Mouse (Mus musculus) stomach, embryonic 14.5 days (tissue): ENCODE results near the gene Gm37240. TPM values are rescaled to one million over a fixed set of nuclear protein-coding genes. Genes with fewer than 3 reads are reported as not detected.
A peak's percentile ranks its signal among the peaks of the same experiment; 100 is the strongest.

ENCODE experiments used
- ATAC-seq: fragments of 200-750 bp; cut with Nextera tagmentation; 2 replicates; pipeline ENCODE4 v1.8.0; 2017; ENCODE audit warnings: low read depth, moderate TSS enrichment; ENCODE audit not compliant: insufficient number of reproducible peaks, insufficient read depth, low FRiP score
- H3K27ac ChIP-seq: fragments of 300-500 bp; sonication (generic); 2 replicates; pipeline ENCODE4 v1.5.1; 2014; ENCODE audit warnings: mild to moderate bottlenecking, low read length, moderate library complexity, mixed read lengths
- H3K27me3 ChIP-seq: fragments of 300-500 bp; sonication (generic); 2 replicates; pipeline ENCODE4 v1.6.1; 2014; ENCODE audit warnings: low read length, control low read depth, mixed read lengths; ENCODE audit not compliant: control insufficient read depth, insufficient read depth
- H3K36me3 ChIP-seq: fragments of 300-500 bp; sonication (generic); 2 replicates; pipeline ENCODE4 v1.6.1; 2014; ENCODE audit warnings: mild to moderate bottlenecking, control low read depth, low read length, moderate library complexity, mixed read lengths; ENCODE audit not compliant: control insufficient read depth, insufficient read depth
- H3K4me1 ChIP-seq: fragments of 300-500 bp; sonication (generic); 2 replicates; pipeline ENCODE4 v1.6.1; 2014; ENCODE audit warnings: low read length, control low read depth, mixed read lengths; ENCODE audit not compliant: control insufficient read depth, insufficient read depth
- H3K4me2 ChIP-seq: fragments of 300-500 bp; sonication (generic); replicated peaks from 2 replicates; pipeline ENCODE4 v1.6.1; 2014; ENCODE audit warnings: low read depth, low read length, control low read depth
- H3K4me3 ChIP-seq: fragments of 300-500 bp; sonication (generic); 2 replicates; pipeline ENCODE4 v1.5.1; 2014; ENCODE audit warnings: low read depth, low read length, control low read depth
- H3K9ac ChIP-seq: fragments of 300-500 bp; sonication (generic); replicated peaks from 2 replicates; pipeline ENCODE4 v1.6.1; 2014; ENCODE audit warnings: low read depth, mild to moderate bottlenecking, control low read depth, low read length, moderate library complexity, mixed read lengths
- H3K9me3 ChIP-seq: fragments of 300-500 bp; sonication (generic); 2 replicates; pipeline ENCODE4 v1.6.1; 2016; ENCODE audit warnings: low read depth, low read length, control low read depth; ENCODE audit not compliant: control insufficient read depth
- WGBS: fragments of 180-500 bp; shearing (Covaris S2); extraction: QIAGEN DNeasy Blood & Tissue Kit; methylation state at CpG from one replicate; pipeline ENCODE4 v1.1.7; 2014; 5-methylcytosine and 5-hydroxymethylcytosine counted together
- polyA plus RNA-seq: library from polyadenylated mRNA; unstranded; fragments of >200 nt; fragmentation: Nextera tagmentation; extraction: Ambion mirVana; gene quantifications from 2 replicates; pipeline ENCODE4 v1.2.1, GENCODE M21; 2014

The Gm37240 gene
- polyA plus RNA-seq, 1 experiment from 2014 or later: 9.6 TPM

DNA sequence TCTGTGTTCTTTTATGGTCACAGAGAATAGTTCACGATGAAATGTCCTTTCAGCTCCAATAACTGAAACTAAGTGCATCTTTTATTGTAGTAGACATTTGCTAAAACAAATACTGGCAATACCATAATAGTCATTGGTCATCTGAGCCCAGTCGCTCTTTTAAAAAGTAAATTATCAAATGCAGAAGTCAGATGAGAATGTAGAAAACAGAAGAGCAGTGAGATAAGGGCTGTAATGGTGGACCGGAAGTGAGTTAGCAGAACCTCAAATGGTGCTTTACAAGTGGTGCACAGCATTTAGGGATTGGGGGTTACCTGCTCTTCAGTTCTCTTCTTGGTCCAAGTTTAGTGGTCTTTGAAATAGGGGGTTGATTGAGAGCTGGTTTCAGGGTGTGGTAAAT, 942.4 kb downstream of the Gm37240 start:
- Histone ChIP-seq H3K27ac (no peak overlapping the region), H3K9ac (no peak overlapping the region), H3K36me3 (no peaks in the 10 kb centered on the region), H3K27me3 (no peaks in the 10 kb centered on the region), H3K4me3 (no peak overlapping the region), H3K4me1 (no peaks in the 10 kb centered on the region), H3K4me2 (no peak overlapping the region), H3K9me3 (no peaks in the 10 kb centered on the region)
- no peak for ATAC-seq
- 91% methylated on average over 3 of the region's 3 CpGs for WGBS

DNA sequence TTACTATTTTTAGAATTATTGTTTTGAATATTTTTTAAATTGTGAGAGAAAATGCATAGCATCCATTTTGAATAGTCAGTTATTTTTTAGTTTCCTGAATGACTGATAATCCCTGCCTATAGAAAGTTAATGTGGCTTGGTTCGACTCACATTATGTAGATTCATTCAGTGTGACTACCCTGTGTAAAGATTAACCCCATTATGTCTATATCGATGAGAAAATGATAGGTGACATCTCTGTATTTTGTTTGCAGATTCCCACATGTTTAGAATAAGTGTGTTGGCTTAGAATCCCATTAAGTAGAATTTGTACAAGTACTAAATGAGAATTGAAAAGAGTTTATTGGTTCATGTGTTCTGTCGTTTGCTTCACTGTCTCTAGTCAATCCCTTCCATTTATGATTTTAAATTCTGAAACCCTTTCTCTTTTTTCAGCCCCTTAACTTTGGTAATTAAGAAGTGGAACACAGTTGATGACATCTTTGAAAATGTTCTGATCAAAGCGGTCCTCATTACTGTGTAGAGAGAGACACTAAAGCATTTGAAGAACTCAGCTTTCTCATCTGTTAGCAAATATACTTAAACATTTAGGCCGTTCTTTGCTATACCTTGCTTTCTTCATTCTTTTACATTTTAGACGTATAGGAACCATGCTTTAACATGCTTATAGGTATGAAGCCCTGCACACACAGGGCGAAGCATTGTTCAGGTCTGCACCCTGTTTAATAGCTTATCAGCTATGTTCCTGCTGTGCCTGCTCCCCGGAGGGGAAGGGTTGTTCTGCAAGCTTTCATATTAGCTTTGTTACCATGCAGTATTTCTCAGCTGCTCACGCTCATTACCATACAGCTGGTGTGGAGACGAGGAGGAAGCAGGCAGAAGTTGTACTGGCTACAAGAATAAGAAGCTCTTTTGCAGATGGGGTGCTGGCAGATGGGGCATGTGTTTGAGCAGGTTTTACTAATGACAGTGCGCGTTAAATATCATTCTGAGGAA, 949.7 kb downstream of the Gm37240 start:
- Histone ChIP-seq H3K4me3 (no peak overlapping the region), H3K4me2 (no peak overlapping the region), H3K9me3 (no peaks in the 10 kb centered on the region), H3K36me3 (no peaks in the 10 kb centered on the region), H3K27ac (no peak overlapping the region), H3K27me3 (no peaks in the 10 kb centered on the region), H3K9ac (no peak overlapping the region), H3K4me1 (no peaks in the 10 kb centered on the region)
- peak; percentile 61; the same call in 1 of the 2 replicates for ATAC-seq
- WGBS: 77% methylated on average over 12 of the region's 12 CpGs

DNA sequence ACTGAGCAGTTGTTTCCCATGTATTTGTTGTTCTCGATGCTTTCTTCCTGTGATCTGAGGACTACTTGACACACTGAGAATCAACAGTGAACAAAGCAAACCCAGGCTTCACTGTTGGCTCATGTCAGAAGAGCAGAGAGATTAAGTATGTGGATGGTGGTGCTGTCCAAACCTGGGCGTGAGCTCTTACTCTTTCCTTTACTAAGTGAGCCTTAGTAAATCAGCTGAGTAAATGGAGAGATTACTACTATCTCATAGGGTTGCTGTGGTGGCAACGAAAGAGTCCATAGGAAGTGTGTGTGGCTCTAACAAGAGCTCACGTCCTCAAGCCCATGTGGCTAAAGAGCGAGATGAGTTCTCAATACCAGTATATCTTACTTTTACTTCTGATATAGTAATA, 950.4 kb downstream of the Gm37240 start:
- WGBS: 76% methylated on average over 5 of the region's 5 CpGs
- no peaks in the 10 kb centered on the region for H3K4me1 ChIP-seq
- H3K27ac ChIP-seq: no peak overlapping the region
- no peak for ATAC-seq
- H3K27me3 ChIP-seq: no peaks in the 10 kb centered on the region
- no peak overlapping the region for H3K4me3 ChIP-seq
- no peak overlapping the region for H3K4me2 ChIP-seq
- no peak overlapping the region for H3K9ac ChIP-seq
- no peaks in the 10 kb centered on the region for H3K9me3 ChIP-seq
- no peaks in the 10 kb centered on the region for H3K36me3 ChIP-seq

DNA sequence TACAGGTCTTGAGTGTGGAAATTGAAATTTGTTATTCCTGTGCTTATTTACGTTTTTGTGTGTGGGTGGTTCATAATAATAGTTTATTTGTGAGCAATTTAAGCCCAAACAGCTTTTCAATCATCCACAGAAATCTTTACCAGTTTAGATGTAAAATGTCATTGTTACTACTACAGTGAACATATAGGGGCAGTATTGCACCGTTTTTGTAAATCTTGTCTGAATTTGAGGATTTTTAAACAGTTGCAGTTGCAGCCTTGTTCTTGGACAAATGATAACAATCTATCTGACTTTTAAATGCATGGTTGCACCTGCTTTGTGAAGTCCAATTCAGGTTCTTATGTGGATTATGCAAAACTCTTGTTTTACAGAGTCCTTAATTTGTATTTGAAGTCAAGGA, 951.1 kb downstream of the Gm37240 start:
- Histone ChIP-seq H3K27me3 (no peaks in the 10 kb centered on the region), H3K27ac (no peak overlapping the region), H3K4me1 (no peaks in the 10 kb centered on the region), H3K9me3 (no peaks in the 10 kb centered on the region), H3K4me3 (no peak overlapping the region), H3K9ac (no peak overlapping the region), H3K4me2 (no peak overlapping the region), H3K36me3 (no peaks in the 10 kb centered on the region)
- ATAC-seq: no peak
- WGBS: 40% methylated on average over 2 of the region's 2 CpGs

DNA sequence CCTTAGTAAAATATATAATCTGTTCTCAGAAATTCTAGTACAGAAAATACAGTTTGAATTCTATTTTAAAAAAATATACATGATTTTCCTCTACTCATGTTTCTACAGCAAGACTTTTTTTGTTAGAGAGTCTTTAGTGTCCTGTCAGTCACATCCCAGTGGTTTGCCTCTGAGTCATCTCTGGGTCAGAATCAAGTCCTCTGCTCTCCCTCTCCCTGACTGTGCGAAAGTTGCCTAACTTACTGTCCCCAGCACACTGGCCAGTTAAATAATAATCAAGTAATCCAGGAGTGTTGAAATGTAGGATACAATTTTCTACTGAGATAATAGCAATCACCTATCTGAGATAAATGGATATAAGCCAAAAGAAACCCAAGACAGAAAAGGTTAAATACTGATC, 951.6 kb downstream of the Gm37240 start:
- Histone ChIP-seq H3K9me3 (no peaks in the 10 kb centered on the region), H3K4me1 (no peaks in the 10 kb centered on the region), H3K9ac (no peak overlapping the region), H3K36me3 (no peaks in the 10 kb centered on the region), H3K27me3 (no peaks in the 10 kb centered on the region), H3K4me2 (no peak overlapping the region), H3K4me3 (no peak overlapping the region), H3K27ac (no peak overlapping the region)
- WGBS: 78% methylated on average over 1 of the region's 1 CpGs
- no peak for ATAC-seq

DNA sequence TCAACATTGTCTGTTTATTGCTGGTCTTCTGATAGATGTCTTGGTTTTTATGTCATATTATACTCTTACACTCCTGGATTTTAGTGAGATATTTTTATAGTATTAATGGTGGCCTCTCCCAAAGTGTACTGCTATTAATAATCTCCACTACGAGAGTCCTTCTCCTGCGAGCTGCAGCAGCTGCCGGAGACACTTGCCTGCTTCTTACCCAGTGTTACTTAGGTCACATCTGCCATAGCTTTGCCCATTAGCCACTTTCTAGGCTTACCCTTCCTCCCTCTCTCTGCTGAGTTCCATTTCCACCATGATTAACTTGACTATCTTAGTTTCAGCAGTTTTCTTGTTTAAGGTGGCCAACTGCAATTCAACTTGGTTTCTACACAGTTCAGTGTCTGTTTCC, 956.6 kb downstream of the Gm37240 start:
- WGBS: 61% methylated on average over 3 of the region's 3 CpGs
- Histone ChIP-seq H3K4me2 (no peak overlapping the region), H3K9ac (no peak overlapping the region), H3K4me1 (peaks cover 1% of the 10 kb centered on the region; the same call in 1 of the 2 replicates), H3K27ac (no peak overlapping the region), H3K36me3 (no peaks in the 10 kb centered on the region), H3K27me3 (no peaks in the 10 kb centered on the region), H3K4me3 (no peak overlapping the region), H3K9me3 (no peaks in the 10 kb centered on the region)
- no peak for ATAC-seq

DNA sequence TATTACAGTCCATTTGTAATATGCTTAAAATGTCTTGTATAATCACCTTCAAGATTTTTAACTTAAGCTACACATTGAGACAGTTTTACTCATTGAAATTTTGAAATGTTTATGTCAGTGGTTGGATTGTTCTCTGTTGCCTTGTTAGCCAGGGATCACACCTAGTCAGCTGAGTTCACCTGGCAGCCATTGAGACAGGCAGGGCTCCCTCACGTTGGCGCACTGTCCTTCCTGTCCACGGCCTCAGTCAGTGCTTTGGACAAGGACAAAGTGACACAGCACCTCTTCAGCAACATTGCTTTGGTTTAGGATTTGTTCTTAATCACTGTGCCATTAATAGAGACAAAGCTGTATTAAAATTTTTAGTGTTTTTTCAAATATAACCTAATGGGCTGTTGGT, 958.1 kb downstream of the Gm37240 start:
- Histone ChIP-seq H3K4me2 (no peak overlapping the region), H3K4me1 (peaks cover 4% of the 10 kb centered on the region; the same call in 1 of the 2 replicates), H3K9ac (no peak overlapping the region), H3K27ac (no peak overlapping the region), H3K4me3 (no peak overlapping the region), H3K36me3 (no peaks in the 10 kb centered on the region), H3K27me3 (no peaks in the 10 kb centered on the region), H3K9me3 (no peaks in the 10 kb centered on the region)
- ATAC-seq: no peak
- 89% methylated on average over 3 of the region's 3 CpGs for WGBS

DNA sequence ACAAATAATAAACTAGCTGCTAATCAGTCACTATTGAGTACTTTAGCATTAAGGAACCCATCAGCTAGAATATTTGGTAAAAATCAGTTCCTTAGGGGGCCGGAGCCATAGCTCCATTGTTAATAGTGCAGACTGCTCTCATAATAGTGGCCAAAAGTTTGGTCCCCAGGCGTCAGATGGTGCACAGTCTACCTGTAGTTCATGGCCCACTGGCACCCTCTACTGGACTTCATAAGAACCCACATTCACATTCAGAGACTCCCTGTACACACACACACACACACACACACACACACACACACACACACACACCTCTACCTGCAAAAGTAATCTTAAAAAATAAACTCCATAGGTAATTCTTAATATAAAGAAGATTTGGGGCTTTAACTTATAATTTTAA, 959.4 kb downstream of the Gm37240 start:
- H3K36me3 ChIP-seq: no peaks in the 10 kb centered on the region
- no peak overlapping the region for H3K9ac ChIP-seq
- no peak for ATAC-seq
- WGBS: 88% methylated on average over 2 of the region's 2 CpGs
- no peak overlapping the region for H3K4me3 ChIP-seq
- no peaks in the 10 kb centered on the region for H3K27me3 ChIP-seq
- H3K4me2 ChIP-seq: no peak overlapping the region
- H3K9me3 ChIP-seq: no peaks in the 10 kb centered on the region
- H3K27ac ChIP-seq: no peak overlapping the region
- H3K4me1 ChIP-seq: peaks cover 4% of the 10 kb centered on the region; the same call in 1 of the 2 replicates
